ENCODE assay signal across 8 mouse cellular contexts in the genomic region with DNA sequence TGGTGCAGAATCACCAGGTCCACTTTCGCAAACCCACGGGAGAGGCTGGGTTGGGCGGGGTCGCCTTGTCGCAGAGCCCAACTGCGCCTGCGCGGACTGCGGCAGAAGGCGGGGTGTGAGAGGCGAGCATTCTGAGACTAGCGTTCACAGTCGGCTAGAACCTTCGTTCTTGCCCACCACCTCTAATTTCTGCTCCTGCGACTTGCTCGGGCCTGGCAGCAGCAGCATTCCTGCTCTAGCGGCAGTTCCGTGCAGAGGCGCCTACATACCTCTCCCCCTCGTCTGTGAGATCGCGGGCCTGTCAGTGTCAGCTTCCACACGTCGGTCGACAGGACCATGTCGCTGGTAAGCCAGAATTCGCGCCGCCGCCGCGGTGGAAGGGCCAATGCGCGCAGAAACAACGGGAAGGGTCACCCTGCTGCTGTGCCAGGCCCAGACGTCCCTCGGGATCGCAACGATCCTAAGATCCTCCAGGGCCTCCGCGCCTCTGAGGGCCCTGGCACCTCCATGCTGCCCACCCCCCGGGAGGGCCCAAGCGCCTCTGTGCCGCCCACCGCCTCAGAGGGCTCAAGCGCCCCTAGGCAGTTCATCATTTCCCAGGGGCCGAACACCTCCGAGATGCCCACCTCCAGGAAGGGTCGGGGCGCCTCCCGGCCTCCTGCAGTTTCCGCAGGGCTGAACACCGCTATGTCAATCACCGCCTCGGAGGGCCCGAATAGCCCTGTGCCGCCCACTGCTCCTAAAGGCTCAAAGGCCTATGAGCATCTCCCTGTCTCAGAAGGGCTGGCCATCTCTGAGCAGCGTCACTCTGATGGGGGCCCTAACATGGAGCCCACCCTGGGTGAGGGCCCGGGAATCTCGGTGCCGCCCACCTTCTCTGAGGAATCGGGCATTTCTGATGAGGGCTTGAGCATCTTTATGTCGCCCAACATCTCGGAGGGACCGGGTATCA. TPM values are rescaled to one million over a fixed set of nuclear protein-coding genes. Genes with fewer than 3 reads are reported as not detected.
DNase-seq lines count a peak whose midpoint lies in the region; ATAC-seq lines count a peak whose summit lies in the region.

A gene (plus strand): TSS at position 104 of the 952 bp plus-strand sequence.

- peak; percentile 66 for DNase-seq in R1 (ENCODE audit: low read depth, low spot score)
- DNase-seq in cerebellum, postnatal 14 days: peak; percentile 89
- peak; percentile 51 to 76 for DNase-seq in frontal cortex, postnatal 25 days (ENCODE audit: low spot score in 2 of 2)
- DNase-seq in layer of hippocampus, postnatal 25 days (ENCODE audit: extremely low spot score in 1 of 2, low spot score in 1 of 2): peak; percentile 70 to 71
- DNase-seq in lung, postnatal 14 days: peak; percentile 72
- peak; percentile 69 for DNase-seq in ovary, postnatal 36 days (ENCODE audit: low spot score)
- peak; percentile 70 for DNase-seq in thymus, postnatal 25 days

- H3K27me3 ChIP-seq in hindbrain, embryonic 13.5 days: peaks cover 66% of the 10 kb centered on the region

- H3K36me3 ChIP-seq in hindbrain, embryonic 13.5 days: no peaks in the 10 kb centered on the region

- no peaks in the 10 kb centered on the region for H3K9me3 ChIP-seq in hindbrain, embryonic 13.5 days

- peak within 1 kb of the TSS; percentile 67 for H3K4me2 ChIP-seq in hindbrain, embryonic 13.5 days

- peak; percentile 80 for ATAC-seq in hindbrain, embryonic 13.5 days (ENCODE audit: low FRiP score)

- peak within 1 kb of the TSS; percentile 91 for H3K27ac ChIP-seq in hindbrain, embryonic 13.5 days

- peak within 1 kb of the TSS; percentile 67 for H3K4me3 ChIP-seq in hindbrain, embryonic 13.5 days

- 12% methylated on average over 62 of the region's 65 CpGs for WGBS in hindbrain, embryonic 13.5 days

- peaks cover 18% of the 10 kb centered on the region for H3K4me1 ChIP-seq in hindbrain, embryonic 13.5 days (replicated peaks)

- H3K9ac ChIP-seq in hindbrain, embryonic 13.5 days: peak within 1 kb of the TSS; percentile 85

RNA-seq across cellular contexts. Expression of the gene that starts here (rescaled TPM):
- 165 and 171 TPM in 2 replicates for polyA plus RNA-seq in hindbrain, embryonic 13.5 days (2015; fragmentation: Nextera tagmentation; extraction: Ambion mirVana)
- total RNA-seq in layer of hippocampus, postnatal 25 days (2021): 100 to 1,000 TPM; 137 to 140 TPM

Comparison
In these comparisons a context has a peak if more than half of its experiments do, and no peak if none do; other contexts are left out.
1. Peak in every context shown above with its lines: DNase-seq, ATAC-seq, H3K4me3 ChIP-seq and H3K27ac ChIP-seq.